Mouse (Mus musculus): ENCODE measurements around the gene Rnase13. TPM values are rescaled to one million over a fixed set of nuclear protein-coding genes. Genes with fewer than 3 reads are reported as not detected.

Gene Rnase13
- total RNA-seq, 2 experiments from 2014 or later: not detected

GRCm38 (mm10) chr14:51913062-51913959 lies 9.3 kb downstream of the Rnase13 start:
- DNase-seq (ENCODE audit: low spot score): peak; percentile 93

DNA sequence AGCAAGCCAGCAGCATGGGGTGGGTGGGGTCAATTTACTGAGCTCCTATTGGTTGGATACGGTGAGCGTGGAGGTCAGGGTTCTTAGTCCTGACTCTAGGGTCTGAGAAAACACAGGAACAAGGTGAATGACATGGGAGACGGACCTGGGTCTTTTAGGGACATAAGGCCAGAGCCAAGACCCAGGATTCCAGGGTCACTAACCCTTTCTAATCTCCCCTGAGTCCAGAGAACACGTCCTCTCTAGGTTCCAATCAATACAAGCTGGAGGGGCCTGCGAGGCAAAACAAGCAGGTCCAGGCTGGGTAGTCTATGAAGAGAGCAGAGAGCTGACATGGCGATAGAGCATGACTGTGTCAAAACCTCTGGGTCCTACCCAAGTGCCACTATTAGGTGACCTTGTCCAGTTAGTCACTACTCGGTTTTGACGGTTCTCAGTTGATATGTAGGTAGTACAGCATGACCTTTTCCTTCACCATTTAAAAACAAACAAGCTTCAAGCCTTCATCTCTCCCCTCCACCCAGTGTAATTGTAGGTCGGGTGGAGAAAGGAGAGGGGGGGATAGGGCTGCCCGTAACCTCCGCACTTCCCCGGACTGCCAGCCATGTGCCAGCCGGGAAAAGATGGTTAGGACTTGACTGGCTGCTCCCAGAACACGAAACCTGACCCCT lies 10.0 kb downstream of the Rnase13 start:
- peak; percentile 65 for DNase-seq (ENCODE audit: low spot score)

DNA sequence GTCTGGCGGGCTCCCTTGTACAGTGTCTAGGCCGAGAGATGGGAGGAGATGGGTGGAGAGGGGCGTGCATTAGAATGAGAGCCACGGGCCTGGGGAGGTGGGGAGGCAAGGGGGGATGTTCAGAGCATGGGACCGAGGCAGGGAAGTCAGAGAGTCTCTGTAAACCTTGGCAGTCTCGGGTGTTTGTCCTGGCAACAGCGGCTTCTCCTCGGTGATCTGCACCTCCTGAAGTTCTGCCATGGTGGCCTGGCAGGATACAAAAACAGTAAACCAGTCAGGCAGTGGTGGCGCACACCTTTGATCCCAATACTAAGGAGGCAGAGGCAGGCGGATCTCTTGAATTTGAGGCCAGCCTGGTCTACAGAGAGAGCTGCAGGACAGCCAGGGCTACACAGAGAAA lies 11.3 kb downstream of the Rnase13 start:
- no peak for DNase-seq (ENCODE audit: low spot score)

- DNase-seq (ENCODE audit: low spot score): no peak
These were observed 16.5 kb downstream of the Rnase13 start for GRCm38 (mm10) chr14:51906102-51906501.

DNA sequence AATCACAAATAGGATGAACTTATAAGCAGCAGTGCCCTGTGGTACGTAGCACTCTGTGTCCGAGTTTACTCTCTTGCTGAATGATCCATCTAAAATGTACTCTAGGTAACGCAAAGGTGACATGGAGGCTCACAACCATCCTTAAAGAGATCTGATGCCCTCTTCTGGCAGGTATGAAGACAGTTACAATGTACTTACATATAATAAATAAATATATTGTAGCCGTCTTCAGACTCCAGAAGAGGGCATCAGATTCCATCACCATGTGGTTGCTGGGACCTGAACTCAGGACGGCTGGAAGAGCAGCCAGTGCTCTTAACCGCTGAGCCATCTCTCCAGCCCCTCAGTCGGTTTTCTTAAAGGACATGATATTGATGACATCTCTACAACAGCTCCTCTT lies 17.9 kb downstream of the Rnase13 start:
- DNase-seq (ENCODE audit: low spot score): no peak

DNA sequence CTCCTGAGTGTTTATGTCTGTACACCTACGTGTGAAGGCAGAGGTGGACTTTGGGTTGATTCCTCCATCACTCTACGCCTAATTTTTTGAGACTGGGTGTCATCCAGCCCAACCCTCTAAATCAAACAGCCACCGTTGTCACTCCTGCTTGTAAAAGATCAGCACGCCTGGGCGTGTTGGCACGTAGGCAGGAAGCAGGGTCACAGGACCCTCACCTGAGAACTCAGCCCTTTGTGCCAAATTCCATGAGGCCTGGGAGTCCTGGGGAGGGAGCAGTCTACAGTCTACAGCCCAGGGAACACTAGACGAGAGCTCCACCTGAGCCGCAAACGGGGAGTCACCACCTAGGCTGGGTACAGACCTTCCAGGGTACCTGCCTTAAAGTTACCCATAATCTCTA lies 18.8 kb downstream of the Rnase13 start:
- DNase-seq (ENCODE audit: low spot score): no peak

- peak; percentile 81 for DNase-seq (ENCODE audit: low spot score)
These were observed 19.5 kb downstream of the Rnase13 start for GRCm38 (mm10) chr14:51902806-51903710.

DNA sequence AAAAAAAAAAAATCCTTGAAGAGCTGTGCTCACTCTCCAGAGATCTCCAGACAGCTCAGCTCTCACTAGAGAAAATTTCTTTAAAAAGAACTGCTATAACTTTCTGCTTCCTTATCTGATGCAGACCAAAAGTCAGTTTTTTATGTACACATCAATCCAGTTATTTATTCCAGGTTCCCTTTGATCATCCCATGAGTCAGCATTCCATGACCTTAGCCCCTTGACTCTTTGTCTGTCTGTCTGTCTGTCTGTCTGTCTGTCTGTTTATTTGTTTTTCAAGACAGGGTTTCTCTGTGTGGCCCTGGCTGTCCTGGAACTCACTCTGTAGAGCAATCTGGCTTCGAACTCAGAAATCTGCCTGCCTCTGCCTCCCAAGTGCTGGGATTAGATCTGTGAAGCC lies 23.2 kb downstream of the Rnase13 start:
- no peak for DNase-seq (ENCODE audit: low spot score)

DNA sequence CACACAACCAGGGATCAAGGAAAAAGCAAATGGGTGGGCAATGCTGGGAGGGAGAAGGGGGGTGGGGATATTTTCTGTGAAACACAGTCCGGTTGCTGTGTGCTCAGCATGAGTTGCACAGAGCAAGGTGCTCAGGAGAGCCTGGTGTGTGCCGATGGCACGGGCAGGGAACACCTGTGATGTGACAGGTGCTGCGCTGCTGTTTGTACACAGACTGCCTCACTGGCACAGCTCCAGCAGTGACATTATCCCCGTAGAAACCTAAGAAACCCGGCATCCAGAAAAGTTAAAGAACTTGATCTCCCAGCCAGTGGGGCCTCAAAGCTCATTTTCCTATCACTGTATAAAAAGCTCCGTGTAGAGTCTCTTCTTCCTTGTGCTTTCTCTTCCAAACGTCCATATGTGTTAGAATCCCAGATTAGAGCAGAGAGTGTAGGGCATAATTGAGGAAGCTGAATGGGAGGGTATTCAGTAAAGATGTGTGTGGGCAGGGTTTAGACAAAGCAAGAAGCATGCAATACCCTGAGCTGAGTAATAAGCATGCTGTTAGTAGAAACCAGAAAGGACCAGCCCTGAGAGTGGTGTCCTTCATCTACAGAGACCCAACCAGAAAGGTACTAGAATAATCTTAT lies 25.9 kb downstream of the Rnase13 start:
- DNase-seq (ENCODE audit: low spot score): no peak

DNA sequence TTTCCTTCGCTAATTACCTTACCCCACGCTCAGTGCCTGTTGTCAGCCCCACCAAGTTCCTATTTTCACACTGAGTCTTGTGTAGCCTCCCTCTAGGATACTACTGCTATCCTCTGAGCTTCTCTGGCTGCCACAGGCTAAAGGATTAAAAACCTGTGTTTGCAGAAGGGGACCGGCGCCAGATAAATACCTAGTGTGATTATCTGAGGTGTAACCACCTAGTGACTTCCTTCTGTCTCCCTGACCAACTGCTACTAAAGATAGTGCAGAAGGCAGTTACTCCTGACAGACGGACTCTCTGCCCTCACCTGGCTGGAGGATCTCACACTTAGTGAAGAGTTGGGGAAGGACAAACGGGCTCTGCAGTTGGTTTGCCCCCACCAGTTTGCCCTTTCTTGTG lies 26.6 kb downstream of the Rnase13 start:
- no peak for DNase-seq (ENCODE audit: low spot score)

DNA sequence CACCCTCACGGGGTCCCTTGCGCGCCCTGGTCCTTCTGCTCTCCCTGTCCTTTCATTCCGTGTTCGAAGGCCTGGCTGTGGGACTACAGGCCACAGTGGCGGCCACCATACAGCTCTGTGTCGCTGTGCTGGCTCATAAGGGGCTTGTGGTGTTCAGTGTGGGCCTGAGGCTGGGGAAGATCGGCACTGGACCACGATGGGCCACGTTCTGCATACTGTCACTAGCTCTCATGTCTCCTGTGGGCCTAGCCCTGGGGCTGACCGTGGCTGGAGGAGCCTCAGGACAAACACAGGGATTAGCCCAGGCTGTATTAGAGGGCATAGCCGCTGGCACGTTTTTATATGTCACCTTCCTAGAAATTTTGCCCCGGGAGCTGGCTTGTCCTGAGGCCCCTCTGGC lies 27.5 kb downstream of the Rnase13 start:
- no peak for DNase-seq (ENCODE audit: low spot score)

- no peak for DNase-seq (ENCODE audit: low spot score)
These were observed 28.8 kb downstream of the Rnase13 start for GRCm38 (mm10) chr14:51893809-51894208.

GRCm38 (mm10) chr14:51893094-51893794 lies 29.3 kb downstream of the Rnase13 start:
- DNase-seq (ENCODE audit: low spot score): no peak

DNA sequence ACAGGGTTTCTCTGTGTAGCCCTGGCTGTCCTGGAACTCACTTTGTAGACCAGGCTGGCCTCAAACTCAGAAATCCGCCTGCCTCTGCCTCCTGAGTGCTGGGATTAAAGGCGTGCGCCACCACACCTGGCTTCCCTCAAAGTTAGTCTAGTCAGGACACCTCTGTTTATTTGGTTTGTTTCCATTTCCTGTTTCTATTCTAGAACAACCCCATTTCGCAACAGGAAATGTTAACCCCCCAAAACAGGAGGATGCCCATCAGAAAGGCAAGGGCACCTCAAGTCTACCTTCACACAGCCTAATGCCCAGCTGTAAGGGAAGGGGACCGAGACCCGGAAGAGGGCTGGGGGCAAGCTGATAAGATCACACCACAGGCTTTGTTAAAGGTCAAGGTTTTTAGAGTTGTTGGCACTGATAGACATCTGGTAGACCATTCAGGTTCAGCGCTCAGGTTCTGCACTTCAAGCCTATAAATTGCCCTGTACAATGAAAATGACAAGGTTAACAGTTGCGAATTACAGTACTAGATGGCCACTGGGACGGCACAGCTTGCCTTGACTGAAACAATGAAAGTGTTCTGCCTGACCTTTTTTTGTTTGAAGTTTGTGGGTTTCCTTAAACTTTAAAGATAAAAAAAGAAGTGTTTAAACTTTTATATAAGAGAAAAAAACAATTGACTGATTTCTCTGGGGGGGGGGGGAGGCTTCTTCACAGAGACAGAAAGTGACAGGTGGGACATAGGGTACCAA lies 30.2 kb downstream of the Rnase13 start, which contains the start of gene Slc39a2:
Gene Slc39a2, plus strand, starts transcription at position 699 of the 749 bp plus-strand sequence.
- DNase-seq (ENCODE audit: low spot score): no peak

GRCm38 (mm10) chr14:51889833-51890232 lies 32.7 kb downstream of the Rnase13 start:
- no peak for DNase-seq (ENCODE audit: low spot score)

DNA sequence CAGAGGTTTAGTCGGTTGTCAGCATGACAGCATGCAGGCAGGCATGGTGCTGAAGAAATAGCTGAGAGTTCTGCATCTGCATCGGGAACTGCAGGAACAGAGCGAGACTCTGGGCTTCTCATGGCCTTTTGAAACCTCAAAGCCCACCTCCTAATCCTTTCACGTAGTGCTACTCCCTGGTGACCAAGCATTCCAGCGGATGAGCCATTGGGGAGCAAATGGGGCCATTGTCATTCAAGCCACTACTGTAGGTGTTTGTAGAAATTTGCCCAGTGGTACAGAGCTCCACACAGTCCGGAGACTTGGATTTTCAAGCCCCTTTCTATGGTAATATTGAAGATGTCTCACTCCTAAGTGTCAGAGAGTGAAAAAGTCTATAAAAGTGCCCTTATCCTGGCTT lies 36.5 kb downstream of the Rnase13 start:
- DNase-seq (ENCODE audit: low spot score): no peak

GRCm38 (mm10) chr14:51884598-51885331 lies 37.8 kb downstream of the Rnase13 start, which contains the start of gene Mettl17:
Gene Mettl17, plus strand, starts transcription at chr14:51884842.
- peak; percentile 97 for DNase-seq (ENCODE audit: low spot score)

- no peak for DNase-seq (ENCODE audit: low spot score)
These were observed 38.5 kb downstream of the Rnase13 start for GRCm38 (mm10) chr14:51884031-51884544.

Measured in gastrocnemius, adult 18-20 months (tissue).